Mouse (Mus musculus) heart, postnatal 4 days (tissue): ENCODE data around the gene Clk2. TPM values are rescaled to one million over a fixed set of nuclear protein-coding genes. Genes with fewer than 3 reads are reported as not detected.
"Not testable (repeated sequence)": the region's sequence is repeated elsewhere in the genome, so short reads cannot be mapped to it uniquely, and the experiment has no call there.

ENCODE experiments used
- DNase-seq: peaks from one replicate; pipeline ENCODE4 v3.0.0; 2021
- total RNA-seq, 2 experiments: library from RNA; stranded (reverse); gene quantifications; 2 replicates each; pipeline ENCODE4 v1.2.3; 2021

The Clk2 gene
- total RNA-seq, 2 experiments from 2014 or later: 30.3 to 32.1 TPM

- DNase-seq: no peak
Measured at GRCm38 (mm10) chr3:89193853-89194252, 29.3 kb downstream of the Clk2 start.

- peak; percentile 93 for DNase-seq
Measured at GRCm38 (mm10) chr3:89195979-89196877, 31.6 kb downstream of the Clk2 start.

- DNase-seq: no peak
Measured at GRCm38 (mm10) chr3:89199839-89200238, 35.2 kb downstream of the Clk2 start.

GRCm38 (mm10) chr3:89202253-89203141, 37.9 kb downstream of the Clk2 start, which contains the start of gene Gba:
TSS of gene Gba (plus strand) at chr3:89202928.
- DNase-seq: peak; percentile 90

GRCm38 (mm10) chr3:89203142-89203514, 38.5 kb downstream of the Clk2 start:
- DNase-seq: no peak

- DNase-seq: no peak
Measured at GRCm38 (mm10) chr3:89206079-89206478, 41.5 kb downstream of the Clk2 start.

GRCm38 (mm10) chr3:89206695-89207094, 42.1 kb downstream of the Clk2 start:
- DNase-seq: no peak

GRCm38 (mm10) chr3:89208075-89208657, 43.6 kb downstream of the Clk2 start:
- DNase-seq: no peak

GRCm38 (mm10) chr3:89208736-89209135, 44.1 kb downstream of the Clk2 start:
- no peak for DNase-seq

- DNase-seq: no peak
Measured at GRCm38 (mm10) chr3:89209731-89210130, 45.1 kb downstream of the Clk2 start.

GRCm38 (mm10) chr3:89210162-89210561, 45.6 kb downstream of the Clk2 start:
- no peak for DNase-seq

GRCm38 (mm10) chr3:89210731-89211130, 46.1 kb downstream of the Clk2 start:
- peak; percentile 40 for DNase-seq

GRCm38 (mm10) chr3:89213803-89214530, 49.4 kb downstream of the Clk2 start:
- DNase-seq: peak; percentile 96

GRCm38 (mm10) chr3:89214681-89215411, 50.3 kb downstream of the Clk2 start, which contains the start of gene Thbs3:
TSS of gene Thbs3 (plus strand) at chr3:89215180.
- DNase-seq: peak; percentile 65

GRCm38 (mm10) chr3:89215853-89216252, 51.3 kb downstream of the Clk2 start:
- DNase-seq: peak; percentile 89

GRCm38 (mm10) chr3:89216407-89216806, 51.8 kb downstream of the Clk2 start:
- DNase-seq: not testable (repeated sequence)

- no peak for DNase-seq
Measured at GRCm38 (mm10) chr3:89218271-89218670, 53.7 kb downstream of the Clk2 start.

- DNase-seq: no peak
Measured at GRCm38 (mm10) chr3:89219546-89219945, 55.0 kb downstream of the Clk2 start.

- no peak for DNase-seq
Measured at GRCm38 (mm10) chr3:89221167-89221566, 56.6 kb downstream of the Clk2 start.

- no peak for DNase-seq
Measured at GRCm38 (mm10) chr3:89224796-89225195, 60.2 kb downstream of the Clk2 start.

- no peak for DNase-seq
Measured at GRCm38 (mm10) chr3:89225321-89225815, 60.8 kb downstream of the Clk2 start.
